Mouse (Mus musculus) midbrain, embryonic 16.5 days (tissue): Measurements from ENCODE around the gene Capn7. TPM values are rescaled to one million over a fixed set of nuclear protein-coding genes. Genes with fewer than 3 reads are reported as not detected.

Experiments
- ATAC-seq: fragments of 200-750 bp; cut with Nextera tagmentation; 2 replicates; pipeline ENCODE4 v1.8.0; 2017; ENCODE audit warnings: moderate TSS enrichment
- H3K27ac ChIP-seq: fragments of 300-500 bp; sonication (generic); 2 replicates; pipeline ENCODE4 v1.5.1; 2014; ENCODE audit warnings: mild to moderate bottlenecking, low read length, mixed read lengths
- H3K27me3 ChIP-seq: fragments of 300-500 bp; sonication (generic); 2 replicates; pipeline ENCODE4 v1.6.1; 2014; ENCODE audit warnings: low read depth, low read length, mixed read lengths; ENCODE audit not compliant: control insufficient read depth, insufficient read depth
- H3K36me3 ChIP-seq: fragments of 300-500 bp; sonication (generic); 2 replicates; pipeline ENCODE4 v1.6.1; 2014; ENCODE audit warnings: mild to moderate bottlenecking, low read length, moderate library complexity, mixed read lengths; ENCODE audit not compliant: control insufficient read depth, insufficient read depth
- H3K4me1 ChIP-seq: fragments of 300-500 bp; sonication (generic); 2 replicates; pipeline ENCODE4 v1.6.1; 2014; ENCODE audit warnings: mild to moderate bottlenecking, low read length, mixed read lengths; ENCODE audit not compliant: control insufficient read depth, insufficient read depth
- H3K4me2 ChIP-seq: fragments of 300-500 bp; sonication (generic); 2 replicates; pipeline ENCODE4 v1.6.1; 2014; ENCODE audit warnings: mild to moderate bottlenecking, low read length, mixed read lengths
- H3K4me3 ChIP-seq: fragments of 300-500 bp; sonication (generic); 2 replicates; pipeline ENCODE4 v1.5.1; 2014; ENCODE audit warnings: low read depth, mild to moderate bottlenecking, low read length, moderate library complexity, mixed read lengths
- H3K9ac ChIP-seq: fragments of 300-500 bp; sonication (generic); 2 replicates; pipeline ENCODE4 v1.6.1; 2014; ENCODE audit warnings: low read depth, low read length, mixed read lengths
- H3K9me3 ChIP-seq: fragments of 300-500 bp; sonication (generic); replicated peaks from 2 replicates; pipeline ENCODE4 v1.6.1; 2014; ENCODE audit warnings: mild to moderate bottlenecking, low read length, mixed read lengths; ENCODE audit not compliant: control insufficient read depth, poor library complexity, severe bottlenecking
- WGBS: fragments of 180-500 bp; shearing (Covaris S2); extraction: QIAGEN DNeasy Blood & Tissue Kit; methylation state at CpG from one replicate; pipeline ENCODE4 v1.1.7; 2014; 5-methylcytosine and 5-hydroxymethylcytosine counted together
- polyA plus RNA-seq: library from polyadenylated mRNA; unstranded; fragments of >200 nt; fragmentation: Nextera tagmentation; extraction: Ambion mirVana; gene quantifications from 2 replicates; pipeline ENCODE4 v1.2.1, GENCODE M21; 2015

Capn7 gene
- polyA plus RNA-seq, 1 experiment from 2014 or later, result 88.8 TPM

- WGBS, result 91% methylated on average over 4 of the region's 4 CpGs
- no peak for ATAC-seq
- Histone ChIP-seq H3K4me1 (peaks cover 10% of the 10 kb centered on the region), H3K4me3 (no peak overlapping the region), H3K4me2 (no peak overlapping the region), H3K9me3 (no peaks in the 10 kb centered on the region), H3K9ac (no peak overlapping the region), H3K27ac (no peak overlapping the region), H3K27me3 (no peaks in the 10 kb centered on the region), H3K36me3 (peaks cover 5% of the 10 kb centered on the region)
Observed at GRCm38 (mm10) chr14:31410737-31411136, 74.3 kb downstream of the Capn7 start.

GRCm38 (mm10) chr14:31412651-31413056, 76.2 kb downstream of the Capn7 start:
- 84% methylated on average over 10 of the region's 10 CpGs for WGBS
- Histone ChIP-seq H3K4me1 (peaks cover 10% of the 10 kb centered on the region), H3K27ac (no peak overlapping the region), H3K4me3 (no peak overlapping the region), H3K9ac (no peak overlapping the region), H3K27me3 (no peaks in the 10 kb centered on the region), H3K4me2 (no peak overlapping the region), H3K9me3 (no peaks in the 10 kb centered on the region), H3K36me3 (peaks cover 3% of the 10 kb centered on the region)
- no peak for ATAC-seq

GRCm38 (mm10) chr14:31413475-31414086, 77.1 kb downstream of the Capn7 start:
- Histone ChIP-seq H3K9me3 (no peaks in the 10 kb centered on the region), H3K9ac (no peak overlapping the region), H3K4me1 (peaks cover 10% of the 10 kb centered on the region), H3K4me3 (no peak overlapping the region), H3K27me3 (no peaks in the 10 kb centered on the region), H3K36me3 (peaks cover 3% of the 10 kb centered on the region), H3K4me2 (no peak overlapping the region), H3K27ac (no peak overlapping the region)
- no peak for ATAC-seq
- 32% methylated on average over 6 of the region's 6 CpGs for WGBS

- ATAC-seq, result no peak
- peaks cover 10% of the 10 kb centered on the region for H3K4me1 ChIP-seq
- no peak overlapping the region for H3K4me3 ChIP-seq
- H3K4me2 ChIP-seq, result no peak overlapping the region
- H3K9ac ChIP-seq, result no peak overlapping the region
- H3K27me3 ChIP-seq, result no peaks in the 10 kb centered on the region
- no peak overlapping the region for H3K27ac ChIP-seq
- H3K36me3 ChIP-seq, result peaks cover 3% of the 10 kb centered on the region
- WGBS, result 68% methylated on average over 10 of the region's 10 CpGs
- H3K9me3 ChIP-seq, result no peaks in the 10 kb centered on the region
Observed at GRCm38 (mm10) chr14:31414235-31414966, 78.0 kb downstream of the Capn7 start.

GRCm38 (mm10) chr14:31414967-31415376, 78.5 kb downstream of the Capn7 start:
- WGBS, result 72% methylated on average over 7 of the region's 7 CpGs
- Histone ChIP-seq H3K9me3 (no peaks in the 10 kb centered on the region), H3K27ac (no peak overlapping the region), H3K9ac (no peak overlapping the region), H3K4me1 (peaks cover 10% of the 10 kb centered on the region), H3K4me3 (no peak overlapping the region), H3K27me3 (no peaks in the 10 kb centered on the region), H3K4me2 (no peak overlapping the region), H3K36me3 (peaks cover 3% of the 10 kb centered on the region)
- ATAC-seq, result no peak

- H3K9me3 ChIP-seq, result no peaks in the 10 kb centered on the region
- 77% methylated on average over 3 of the region's 3 CpGs for WGBS
- no peak overlapping the region for H3K27ac ChIP-seq
- no peak for ATAC-seq
- H3K27me3 ChIP-seq, result no peaks in the 10 kb centered on the region
- H3K9ac ChIP-seq, result no peak overlapping the region
- peaks cover 10% of the 10 kb centered on the region for H3K4me1 ChIP-seq
- no peak overlapping the region for H3K4me3 ChIP-seq
- no peak overlapping the region for H3K4me2 ChIP-seq
- H3K36me3 ChIP-seq, result no peaks in the 10 kb centered on the region; the same call in 1 of the 2 replicates
Observed at GRCm38 (mm10) chr14:31416411-31416810, 80.0 kb downstream of the Capn7 start.

GRCm38 (mm10) chr14:31416835-31417549, 80.6 kb downstream of the Capn7 start:
- no peak overlapping the region for H3K9ac ChIP-seq
- 81% methylated on average over 16 of the region's 16 CpGs for WGBS
- H3K9me3 ChIP-seq, result no peaks in the 10 kb centered on the region
- ATAC-seq, result no peak
- no peak overlapping the region for H3K27ac ChIP-seq
- H3K4me1 ChIP-seq, result peaks cover 10% of the 10 kb centered on the region
- no peak overlapping the region for H3K4me3 ChIP-seq
- H3K36me3 ChIP-seq, result no peaks in the 10 kb centered on the region; the same call in 1 of the 2 replicates
- H3K4me2 ChIP-seq, result no peak overlapping the region
- H3K27me3 ChIP-seq, result no peaks in the 10 kb centered on the region

- Histone ChIP-seq H3K27me3 (no peaks in the 10 kb centered on the region), H3K4me3 (no peak overlapping the region), H3K4me1 (peaks cover 10% of the 10 kb centered on the region), H3K9ac (no peak overlapping the region), H3K9me3 (no peaks in the 10 kb centered on the region), H3K27ac (no peak overlapping the region), H3K36me3 (no peaks in the 10 kb centered on the region; the same call in 1 of the 2 replicates), H3K4me2 (no peak overlapping the region)
- ATAC-seq, result no peak
- WGBS, result 26% methylated on average over 4 of the region's 4 CpGs
Observed at GRCm38 (mm10) chr14:31419279-31419678, 82.8 kb downstream of the Capn7 start.

- WGBS, result 95% methylated on average over 8 of the region's 8 CpGs
- Histone ChIP-seq H3K4me1 (peaks cover 6% of the 10 kb centered on the region), H3K36me3 (no peaks in the 10 kb centered on the region; the same call in 1 of the 2 replicates), H3K27ac (no peak overlapping the region), H3K9ac (no peak overlapping the region), H3K27me3 (no peaks in the 10 kb centered on the region), H3K4me3 (no peak overlapping the region), H3K4me2 (no peak overlapping the region), H3K9me3 (no peaks in the 10 kb centered on the region)
- ATAC-seq, result no peak
Observed at GRCm38 (mm10) chr14:31420135-31420534, 83.7 kb downstream of the Capn7 start.
